Mouse (Mus musculus): ENCODE data around the gene D17H6S53E. TPM values are rescaled to one million over a fixed set of nuclear protein-coding genes. Genes with fewer than 3 reads are reported as not detected.
"Not testable (repeated sequence)": the region's sequence is repeated elsewhere in the genome, so short reads cannot be mapped to it uniquely, and the experiment has no call there.

D17H6S53E gene
- polyA plus RNA-seq, 1 experiment from 2014 or later = 29.3 TPM

- DNase-seq (ENCODE audit: low read depth, low spot score) (no peak), ATAC-seq (no peak)
- in situ Hi-C loops (cut with MboI; ENCODE audit: low pct_unique_long_range_greater_than_20kb) = no loop called here
- ChIA-PET POLR2A (no interaction called here), CTCF (interaction anchor here (2.1 kb wide), 1 partner anchor 11 kb away, joined by 4 read pairs; the partner anchor contains the start of gene D17H6S53E)
- TF ChIP-seq CTCF (IDR thresholded peaks at IDR 0.05) = no peak
- no peaks in the 10 kb centered on the region for H3K27me3 ChIP-seq
Measured at GRCm38 (mm10) chr17:35115046-35116019, 10.8 kb upstream of the D17H6S53E start, which contains the start of gene Ly6g5b. Gene Ly6g5b, minus strand, starts transcription at chr17:35115428.

GRCm38 (mm10) chr17:35120745-35121142 is 5.4 kb upstream of the D17H6S53E start:
- POLR2A ChIA-PET = interaction anchor here (0.9 to 1.6 kb wide), 3 partner anchors 10 to 102 kb away, joined by 3 read pairs; no protein-coding TSS in a partner anchor
- CTCF ChIA-PET = interaction anchor here (0.8 to 1.8 kb wide), 2 partner anchors 47 to 99 kb away, joined by 3 to 5 read pairs; no protein-coding TSS in a partner anchor
- in situ Hi-C loops (cut with MboI; ENCODE audit: low pct_unique_long_range_greater_than_20kb) = no loop called here
- no peak for TF ChIP-seq CTCF (IDR thresholded peaks at IDR 0.05)
- DNase-seq (ENCODE audit: low read depth, low spot score) (no peak), ATAC-seq (peak; percentile 5)
- H3K27me3 ChIP-seq = no peaks in the 10 kb centered on the region

GRCm38 (mm10) chr17:35121143-35121799 is 4.9 kb upstream of the D17H6S53E start, which contains the start of gene Gpank1:
Gene Gpank1, plus strand, starts transcription at chr17:35121455.
- DNase-seq (ENCODE audit: low read depth, low spot score) (peak; percentile 87), ATAC-seq (peak; percentile 89)
- ChIA-PET POLR2A (interaction anchor here (0.7 to 1.6 kb wide), 4 partner anchors 10 to 120 kb away, joined by 3 read pairs; no protein-coding TSS in a partner anchor), CTCF (interaction anchor here (0.8 to 1.8 kb wide), 3 partner anchors 26 to 99 kb away, joined by 3 to 5 read pairs (median 3); no protein-coding TSS in a partner anchor)
- in situ Hi-C loops (cut with MboI; ENCODE audit: low pct_unique_long_range_greater_than_20kb) = no loop called here
- H3K27me3 ChIP-seq = no peaks in the 10 kb centered on the region
- no peak for TF ChIP-seq CTCF (IDR thresholded peaks at IDR 0.05)

- peak; percentile 9 for ATAC-seq
- ChIA-PET POLR2A (interaction anchor here (0.6 to 1.2 kb wide), 3 partner anchors 14 to 120 kb away, joined by 3 to 5 read pairs (median 3); no protein-coding TSS in a partner anchor), CTCF (interaction anchor here (0.8 to 1.8 kb wide), 3 partner anchors 27 to 100 kb away, joined by 3 to 5 read pairs (median 3); no protein-coding TSS in a partner anchor)
- no peaks in the 10 kb centered on the region for H3K27me3 ChIP-seq
- in situ Hi-C loops (cut with MboI; ENCODE audit: low pct_unique_long_range_greater_than_20kb) = no loop called here
- peak; percentile 38 for DNase-seq (ENCODE audit: low read depth, low spot score)
- TF ChIP-seq CTCF (IDR thresholded peaks at IDR 0.05) = no peak
Measured at GRCm38 (mm10) chr17:35121871-35122303, 4.3 kb upstream of the D17H6S53E start, which contains the start of gene Csnk2b. Gene Csnk2b, minus strand, starts transcription at chr17:35122053.

- CTCF ChIA-PET, POLR2A ChIA-PET: not testable (repeated sequence)
Measured at GRCm38 (mm10) chr17:35123287-35123686, 2.9 kb upstream of the D17H6S53E start.

GRCm38 (mm10) chr17:35124261-35124896 is 1.8 kb upstream of the D17H6S53E start:
- CTCF ChIA-PET = interaction anchor here (0.9 to 2.1 kb wide), 2 partner anchors 14 to 18 kb away, joined by 3 to 11 read pairs; no protein-coding TSS in a partner anchor
- not testable (repeated sequence) for ATAC-seq

More at GRCm38 (mm10) chr17:35123287-35123686, 2.9 kb upstream of the D17H6S53E start:
- in situ Hi-C loops (cut with MboI; ENCODE audit: low pct_unique_long_range_greater_than_20kb); DNase-seq (ENCODE audit: low read depth, low spot score); H3K27me3 ChIP-seq; ATAC-seq: not testable (repeated sequence)

GRCm38 (mm10) chr17:35125081-35125480 is 1.1 kb upstream of the D17H6S53E start:
- in situ Hi-C loops (cut with MboI; ENCODE audit: low pct_unique_long_range_greater_than_20kb) = loop anchor here (25.0 kb wide), 1 partner anchor 488 kb away; the partner anchor contains the start of genes Atf6b, Fkbpl, Ppt2 and Prrt1
- no peak for ATAC-seq
- no peak for DNase-seq (ENCODE audit: low read depth, low spot score)
- POLR2A ChIA-PET = interaction anchor here (0.6 kb wide), 1 partner anchor 227 kb away, joined by 12 read pairs; the partner anchor contains the start of genes C2 and Ehmt2
- no peaks in the 10 kb centered on the region for H3K27me3 ChIP-seq
- CTCF ChIA-PET = interaction anchor here (0.9 to 2.1 kb wide), 2 partner anchors 13 to 18 kb away, joined by 3 to 11 read pairs; no protein-coding TSS in a partner anchor
- TF ChIP-seq CTCF (IDR thresholded peaks at IDR 0.05) = no peak

More at GRCm38 (mm10) chr17:35124261-35124896, 1.8 kb upstream of the D17H6S53E start:
- H3K27me3 ChIP-seq; in situ Hi-C loops (cut with MboI; ENCODE audit: low pct_unique_long_range_greater_than_20kb); DNase-seq (ENCODE audit: low read depth, low spot score): not testable (repeated sequence)
- POLR2A ChIA-PET = interaction anchor here (0.6 kb wide), 1 partner anchor 226 kb away, joined by 12 read pairs; the partner anchor contains the start of genes C2 and Ehmt2

GRCm38 (mm10) chr17:35125578-35125977 is 595 bp upstream of the D17H6S53E start:
- TF ChIP-seq CTCF (IDR thresholded peaks at IDR 0.05) = no peak
- no peak for ATAC-seq
- in situ Hi-C loops (cut with MboI; ENCODE audit: low pct_unique_long_range_greater_than_20kb) = loop anchor here (25.0 kb wide), 1 partner anchor 488 kb away; the partner anchor contains the start of genes Atf6b, Fkbpl, Ppt2 and Prrt1
- CTCF ChIA-PET = interaction anchor here (0.9 to 2.1 kb wide), 4 partner anchors 10 to 37 kb away, joined by 3 to 11 read pairs (median 5); partner anchors contain the start of gene Ly6g5b
- DNase-seq (ENCODE audit: low read depth, low spot score) = no peak
- POLR2A ChIA-PET = interaction anchor here (0.6 to 1.5 kb wide), 3 partner anchors 31 to 116 kb away, joined by 3 to 4 read pairs (median 3); partner anchors contain the start of gene Ddx39b
- H3K27me3 ChIP-seq = no peaks in the 10 kb centered on the region

- ChIA-PET POLR2A (interaction anchor here (1.5 kb wide), 1 partner anchor 79 kb away, joined by 3 read pairs; no protein-coding TSS in a partner anchor), CTCF (interaction anchor here (1.2 to 2.1 kb wide), 2 partner anchors 11 to 36 kb away, joined by 6 to 11 read pairs; no protein-coding TSS in a partner anchor)
- H3K27me3 ChIP-seq = no peaks in the 10 kb centered on the region
- ATAC-seq = no peak
- no peak for DNase-seq (ENCODE audit: low read depth, low spot score)
- TF ChIP-seq CTCF (IDR thresholded peaks at IDR 0.05) = no peak
- in situ Hi-C loops (cut with MboI; ENCODE audit: low pct_unique_long_range_greater_than_20kb) = loop anchor here (25.0 kb wide), 1 partner anchor 490 kb away; the partner anchor contains the start of genes Atf6b, Fkbpl, Ppt2 and Prrt1
Measured at GRCm38 (mm10) chr17:35127017-35127416, 844 bp downstream of the D17H6S53E start.
